Mouse (Mus musculus): ENCODE measurements around the gene Paqr4. TPM values are rescaled to one million over a fixed set of nuclear protein-coding genes. Genes with fewer than 3 reads are reported as not detected.
"Not testable (repeated sequence)": the region's sequence is repeated elsewhere in the genome, so short reads cannot be mapped to it uniquely, and the experiment has no call there.

The Paqr4 gene
- polyA plus RNA-seq, 1 experiment = 2.4 TPM

DNA sequence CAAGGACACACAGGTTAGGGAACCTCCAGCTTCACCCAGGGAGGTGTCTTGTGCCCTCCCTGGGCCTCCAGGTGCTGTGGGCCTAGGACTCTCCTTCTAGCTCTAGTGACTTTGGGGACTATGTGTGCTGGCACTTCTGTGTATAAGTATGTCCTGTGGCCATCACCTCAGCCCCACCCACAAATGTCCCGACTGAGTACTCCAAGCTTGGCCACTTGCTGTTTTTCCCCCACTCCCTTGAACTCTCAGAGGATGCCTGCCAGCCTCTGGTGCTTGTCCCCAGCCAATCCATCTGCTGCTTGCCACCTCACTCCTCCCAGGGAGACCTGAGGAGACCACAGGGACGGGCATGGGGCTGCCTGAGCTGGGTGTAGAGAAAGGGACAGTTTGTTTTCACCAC lies 37.8 kb upstream of the Paqr4 start:
- H3K9ac ChIP-seq (ENCODE audit: low read depth, poor library complexity, severe bottlenecking) = no peak overlapping the region
- no peak for TF ChIP-seq POLR2A (IDR thresholded peaks at IDR 0.05; ENCODE audit: insufficient read depth, low read length)
- TF ChIP-seq CTCF (IDR thresholded peaks at IDR 0.05; ENCODE audit: low read depth, low read length) = no peak
- no peak for TF ChIP-seq EP300 (IDR thresholded peaks at IDR 0.05; ENCODE audit: insufficient read depth, low read depth, low read length)
- no peak overlapping the region for H3K4me3 ChIP-seq (ENCODE audit: low read depth, low read length)
- no peaks in the 10 kb centered on the region for H3K9me3 ChIP-seq (replicated peaks; ENCODE audit: control insufficient read depth, insufficient read depth, low read length, poor library complexity, severe bottlenecking)
- H3K27ac ChIP-seq (ENCODE audit: insufficient read depth, low read length) = no peak overlapping the region
- no peaks in the 10 kb centered on the region for H3K36me3 ChIP-seq (ENCODE audit: control insufficient read depth, insufficient read depth, low read length, poor library complexity, severe bottlenecking)
- H3K27me3 ChIP-seq (ENCODE audit: control insufficient read depth, insufficient read depth, low read length, poor library complexity, severe bottlenecking) = no peaks in the 10 kb centered on the region
- H3K4me1 ChIP-seq (ENCODE audit: control insufficient read depth, insufficient read depth, low read length) = no peaks in the 10 kb centered on the region

DNA sequence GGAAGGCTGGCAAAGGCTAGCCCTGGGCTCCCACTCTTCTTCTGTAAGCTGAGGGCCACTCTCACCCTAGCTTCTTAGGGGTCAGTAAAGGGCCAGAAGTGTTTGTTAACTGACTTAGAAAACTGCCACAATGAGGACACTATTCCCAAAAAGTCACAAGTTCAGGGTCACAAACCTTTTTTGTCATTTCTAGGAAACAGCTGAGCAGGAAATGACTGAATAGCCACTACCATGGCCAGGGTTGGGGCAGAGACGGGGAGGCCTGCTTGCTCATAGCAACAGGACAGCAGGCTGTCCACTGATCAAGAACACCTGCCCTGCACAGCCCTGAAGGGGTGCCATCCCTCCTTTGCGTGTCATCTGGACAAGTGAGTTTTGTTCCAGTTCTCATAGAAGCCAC lies 36.5 kb upstream of the Paqr4 start:
- Histone ChIP-seq H3K27me3 (ENCODE audit: control insufficient read depth, insufficient read depth, low read length, poor library complexity, severe bottlenecking) (no peaks in the 10 kb centered on the region), H3K4me1 (ENCODE audit: control insufficient read depth, insufficient read depth, low read length) (no peaks in the 10 kb centered on the region), H3K9me3 (replicated peaks; ENCODE audit: control insufficient read depth, insufficient read depth, low read length, poor library complexity, severe bottlenecking) (no peaks in the 10 kb centered on the region), H3K27ac (ENCODE audit: insufficient read depth, low read length) (no peak overlapping the region), H3K4me3 (ENCODE audit: low read depth, low read length) (no peak overlapping the region), H3K9ac (ENCODE audit: low read depth, poor library complexity, severe bottlenecking) (no peak overlapping the region), H3K36me3 (ENCODE audit: control insufficient read depth, insufficient read depth, low read length, poor library complexity, severe bottlenecking) (no peaks in the 10 kb centered on the region)
- TF ChIP-seq EP300 (IDR thresholded peaks at IDR 0.05; ENCODE audit: insufficient read depth, low read depth, low read length) (no peak), CTCF (IDR thresholded peaks at IDR 0.05; ENCODE audit: low read depth, low read length) (no peak), POLR2A (IDR thresholded peaks at IDR 0.05; ENCODE audit: insufficient read depth, low read length) (no peak)

- TF ChIP-seq EP300 (IDR thresholded peaks at IDR 0.05; ENCODE audit: insufficient read depth, low read depth, low read length) (no peak), POLR2A (IDR thresholded peaks at IDR 0.05; ENCODE audit: insufficient read depth, low read length) (no peak), CTCF (IDR thresholded peaks at IDR 0.05; ENCODE audit: low read depth, low read length) (no peak)
- Histone ChIP-seq H3K4me1 (ENCODE audit: control insufficient read depth, insufficient read depth, low read length) (no peaks in the 10 kb centered on the region), H3K27me3 (ENCODE audit: control insufficient read depth, insufficient read depth, low read length, poor library complexity, severe bottlenecking) (no peaks in the 10 kb centered on the region), H3K4me3 (ENCODE audit: low read depth, low read length) (no peak overlapping the region), H3K36me3 (ENCODE audit: control insufficient read depth, insufficient read depth, low read length, poor library complexity, severe bottlenecking) (no peaks in the 10 kb centered on the region), H3K9me3 (replicated peaks; ENCODE audit: control insufficient read depth, insufficient read depth, low read length, poor library complexity, severe bottlenecking) (no peaks in the 10 kb centered on the region), H3K9ac (ENCODE audit: low read depth, poor library complexity, severe bottlenecking) (no peak overlapping the region), H3K27ac (ENCODE audit: insufficient read depth, low read length) (no peak overlapping the region)
Measured at GRCm38 (mm10) chr17:23776216-23776615, 35.5 kb upstream of the Paqr4 start.

- H3K4me3 ChIP-seq (ENCODE audit: low read depth, low read length) = no peak overlapping the region
- H3K4me1 ChIP-seq (ENCODE audit: control insufficient read depth, insufficient read depth, low read length) = no peaks in the 10 kb centered on the region
- H3K27ac ChIP-seq (ENCODE audit: insufficient read depth, low read length) = no peak overlapping the region
- no peaks in the 10 kb centered on the region for H3K27me3 ChIP-seq (ENCODE audit: control insufficient read depth, insufficient read depth, low read length, poor library complexity, severe bottlenecking)
- H3K9me3 ChIP-seq (replicated peaks; ENCODE audit: control insufficient read depth, insufficient read depth, low read length, poor library complexity, severe bottlenecking) = no peaks in the 10 kb centered on the region
- H3K9ac ChIP-seq (ENCODE audit: low read depth, poor library complexity, severe bottlenecking) = no peak overlapping the region
- H3K36me3 ChIP-seq (ENCODE audit: control insufficient read depth, insufficient read depth, low read length, poor library complexity, severe bottlenecking) = no peaks in the 10 kb centered on the region
- no peak for TF ChIP-seq EP300 (IDR thresholded peaks at IDR 0.05; ENCODE audit: insufficient read depth, low read depth, low read length)
- TF ChIP-seq CTCF (IDR thresholded peaks at IDR 0.05; ENCODE audit: low read depth, low read length) = peak; percentile 91
- no peak for TF ChIP-seq POLR2A (IDR thresholded peaks at IDR 0.05; ENCODE audit: insufficient read depth, low read length)
Measured at GRCm38 (mm10) chr17:23774090-23774489, 33.4 kb upstream of the Paqr4 start.

DNA sequence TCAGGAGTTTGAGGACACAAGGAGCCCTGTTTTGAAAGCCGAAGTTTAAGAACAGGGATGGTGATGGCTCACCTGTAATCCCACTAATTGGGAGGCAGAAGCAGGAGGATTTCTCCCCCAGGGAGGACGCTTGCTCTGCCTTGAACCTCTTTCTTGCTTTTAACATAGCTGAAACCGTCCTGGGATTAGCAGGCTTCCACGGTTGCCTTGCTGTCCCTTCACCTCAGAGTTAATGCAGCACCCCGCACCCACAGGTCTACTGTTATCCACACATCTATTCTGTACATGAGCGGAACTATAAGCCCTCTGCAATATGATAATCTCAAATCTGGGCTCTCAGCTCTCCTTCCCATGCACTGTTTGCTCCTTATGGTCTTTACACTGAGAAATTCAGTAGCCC lies 33.0 kb upstream of the Paqr4 start:
- Histone ChIP-seq H3K36me3 (ENCODE audit: control insufficient read depth, insufficient read depth, low read length, poor library complexity, severe bottlenecking) (no peaks in the 10 kb centered on the region), H3K9ac (ENCODE audit: low read depth, poor library complexity, severe bottlenecking) (no peak overlapping the region), H3K27ac (ENCODE audit: insufficient read depth, low read length) (no peak overlapping the region), H3K4me3 (ENCODE audit: low read depth, low read length) (no peak overlapping the region), H3K27me3 (ENCODE audit: control insufficient read depth, insufficient read depth, low read length, poor library complexity, severe bottlenecking) (no peaks in the 10 kb centered on the region), H3K4me1 (ENCODE audit: control insufficient read depth, insufficient read depth, low read length) (no peaks in the 10 kb centered on the region), H3K9me3 (replicated peaks; ENCODE audit: control insufficient read depth, insufficient read depth, low read length, poor library complexity, severe bottlenecking) (no peaks in the 10 kb centered on the region)
- TF ChIP-seq CTCF (IDR thresholded peaks at IDR 0.05; ENCODE audit: low read depth, low read length) = no peak
- no peak for TF ChIP-seq POLR2A (IDR thresholded peaks at IDR 0.05; ENCODE audit: insufficient read depth, low read length)
- TF ChIP-seq EP300 (IDR thresholded peaks at IDR 0.05; ENCODE audit: insufficient read depth, low read depth, low read length) = no peak

DNA sequence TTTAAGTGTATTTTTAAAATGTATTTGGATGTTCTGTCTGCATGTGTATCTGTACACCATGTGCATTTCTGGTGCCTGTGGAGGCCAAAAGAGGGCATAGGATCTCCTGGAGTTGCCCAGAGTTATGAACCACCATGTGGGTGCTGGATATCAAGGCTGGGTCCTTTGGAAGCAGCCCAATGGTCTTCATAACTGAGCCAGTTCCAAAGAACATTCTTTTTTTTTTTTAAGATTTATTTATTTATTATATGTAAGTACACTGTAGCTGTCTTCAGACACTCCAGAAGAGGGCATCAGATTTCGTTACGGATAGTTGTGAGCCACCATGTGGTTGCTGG lies 31.5 kb upstream of the Paqr4 start:
- H3K9ac ChIP-seq (ENCODE audit: low read depth, poor library complexity, severe bottlenecking); H3K27me3 ChIP-seq (ENCODE audit: control insufficient read depth, insufficient read depth, low read length, poor library complexity, severe bottlenecking); H3K4me3 ChIP-seq (ENCODE audit: low read depth, low read length); H3K9me3 ChIP-seq (replicated peaks; ENCODE audit: control insufficient read depth, insufficient read depth, low read length, poor library complexity, severe bottlenecking); H3K36me3 ChIP-seq (ENCODE audit: control insufficient read depth, insufficient read depth, low read length, poor library complexity, severe bottlenecking); H3K4me1 ChIP-seq (ENCODE audit: control insufficient read depth, insufficient read depth, low read length); H3K27ac ChIP-seq (ENCODE audit: insufficient read depth, low read length): not testable (repeated sequence)
